Mouse (Mus musculus) testis, adult 2 months (tissue): ENCODE data around the gene Arpc5. TPM values are rescaled to one million over a fixed set of nuclear protein-coding genes. Genes with fewer than 3 reads are reported as not detected.

ENCODE experiments used
- H3K27ac ChIP-seq: fragments of 200-500 bp; 2 replicates; pipeline ENCODE4 v1.5.1; 2012; ENCODE audit warnings: low read depth, low read length; ENCODE audit not compliant: control insufficient read depth, insufficient read depth
- H3K27me3 ChIP-seq: fragments of 200-500 bp; 2 replicates; pipeline ENCODE4 v1.6.1; 2012; ENCODE audit warnings: mild to moderate bottlenecking, low read length, moderate library complexity; ENCODE audit not compliant: control insufficient read depth, insufficient read depth
- H3K36me3 ChIP-seq: fragments of 200-500 bp; 2 replicates; pipeline ENCODE4 v1.6.1; 2012; ENCODE audit warnings: mild to moderate bottlenecking, low read length; ENCODE audit not compliant: control insufficient read depth, insufficient read depth
- H3K4me1 ChIP-seq: fragments of 200-500 bp; 2 replicates; pipeline ENCODE4 v1.6.1; 2012; ENCODE audit warnings: low read length; ENCODE audit not compliant: control insufficient read depth, insufficient read depth
- H3K4me3 ChIP-seq: fragments of 200-500 bp; 2 replicates; pipeline ENCODE4 v1.5.1; 2012; ENCODE audit warnings: low read depth, mild to moderate bottlenecking, low read length, moderate library complexity, mixed read lengths; ENCODE audit not compliant: control insufficient read depth
- CTCF ChIP-seq: fragments of 200-500 bp; IDR thresholded peaks from 2 replicates; pipeline ENCODE4 v1.5.1; 2012; ENCODE audit warnings: low read depth, mild to moderate bottlenecking, inconsistent platforms, low read length, moderate library complexity; ENCODE audit not compliant: control insufficient read depth, insufficient read depth, insufficient replicate concordance
- POLR2A ChIP-seq: fragments of 200-500 bp; IDR thresholded peaks from 2 replicates; pipeline ENCODE4 v1.6.1; 2012; ENCODE audit warnings: low read depth, mild to moderate bottlenecking, inconsistent platforms, low read length, moderate library complexity; ENCODE audit not compliant: control insufficient read depth
- polyA plus RNA-seq: library from polyadenylated mRNA; depleted of rRNA; stranded (reverse); fragments of >200 nt; gene quantifications from 2 replicates; pipeline ENCODE4 v1.2.3, GENCODE M21; 2012

Arpc5 gene
- polyA plus RNA-seq, 1 experiment = 19.3 TPM

GRCm38 (mm10) chr1:152795688-152796255 lies 29.4 kb downstream of the Arpc5 start:
- no peaks in the 10 kb centered on the region for H3K4me1 ChIP-seq
- no peaks in the 10 kb centered on the region for H3K36me3 ChIP-seq
- TF ChIP-seq POLR2A (no peak), CTCF (no peak)
- no peaks in the 10 kb centered on the region for H3K27me3 ChIP-seq
- H3K27ac ChIP-seq = no peak overlapping the region
- H3K4me3 ChIP-seq = no peak overlapping the region

GRCm38 (mm10) chr1:152796683-152797263 lies 30.4 kb downstream of the Arpc5 start:
- H3K4me3 ChIP-seq = no peak overlapping the region
- no peak for TF ChIP-seq POLR2A
- TF ChIP-seq CTCF = no peak
- H3K27ac ChIP-seq = no peak overlapping the region
- no peaks in the 10 kb centered on the region for H3K36me3 ChIP-seq
- no peaks in the 10 kb centered on the region for H3K4me1 ChIP-seq
- no peaks in the 10 kb centered on the region for H3K27me3 ChIP-seq

GRCm38 (mm10) chr1:152798125-152798524 lies 31.8 kb downstream of the Arpc5 start:
- TF ChIP-seq CTCF (no peak), POLR2A (no peak)
- Histone ChIP-seq H3K27ac (no peak overlapping the region), H3K27me3 (no peaks in the 10 kb centered on the region), H3K4me3 (no peak overlapping the region), H3K36me3 (no peaks in the 10 kb centered on the region), H3K4me1 (no peaks in the 10 kb centered on the region)

- no peak for TF ChIP-seq POLR2A
- TF ChIP-seq CTCF = no peak
- H3K27me3 ChIP-seq = no peaks in the 10 kb centered on the region
- no peak within 1 kb of the TSS for H3K4me3 ChIP-seq
- no peaks in the 10 kb centered on the region for H3K4me1 ChIP-seq
- H3K36me3 ChIP-seq = no peaks in the 10 kb centered on the region
- no peak within 1 kb of the TSS for H3K27ac ChIP-seq
Measured at GRCm38 (mm10) chr1:152799897-152800296, 33.6 kb downstream of the Arpc5 start, which contains the start of gene Ncf2. Gene Ncf2 (plus strand): TSS chr1:152800194.

- H3K27me3 ChIP-seq = no peaks in the 10 kb centered on the region
- H3K27ac ChIP-seq = no peak overlapping the region
- no peaks in the 10 kb centered on the region for H3K4me1 ChIP-seq
- no peaks in the 10 kb centered on the region for H3K36me3 ChIP-seq
- TF ChIP-seq POLR2A (no peak), CTCF (no peak)
- no peak overlapping the region for H3K4me3 ChIP-seq
Measured at GRCm38 (mm10) chr1:152800633-152801176, 34.4 kb downstream of the Arpc5 start.

- H3K27me3 ChIP-seq = no peaks in the 10 kb centered on the region
Measured at GRCm38 (mm10) chr1:152804907-152805306, 38.6 kb downstream of the Arpc5 start.

GRCm38 (mm10) chr1:152807619-152808391 lies 41.5 kb downstream of the Arpc5 start:
- H3K27me3 ChIP-seq = no peaks in the 10 kb centered on the region
- H3K27ac ChIP-seq = no peak overlapping the region
- peak overlapping the region; percentile 15 for H3K4me3 ChIP-seq

More at GRCm38 (mm10) chr1:152804907-152805306, 38.6 kb downstream of the Arpc5 start:
- H3K4me3 ChIP-seq = no peak overlapping the region
- no peaks in the 10 kb centered on the region for H3K36me3 ChIP-seq
- TF ChIP-seq CTCF (no peak), POLR2A (no peak)
- no peaks in the 10 kb centered on the region for H3K4me1 ChIP-seq
- no peak overlapping the region for H3K27ac ChIP-seq

GRCm38 (mm10) chr1:152808392-152808680 lies 42.0 kb downstream of the Arpc5 start:
- no peak overlapping the region for H3K27ac ChIP-seq
- TF ChIP-seq POLR2A (no peak), CTCF (no peak)
- no peak overlapping the region for H3K4me3 ChIP-seq
- no peaks in the 10 kb centered on the region for H3K27me3 ChIP-seq
- no peaks in the 10 kb centered on the region for H3K4me1 ChIP-seq
- no peaks in the 10 kb centered on the region for H3K36me3 ChIP-seq

More at GRCm38 (mm10) chr1:152807619-152808391, 41.5 kb downstream of the Arpc5 start:
- H3K36me3 ChIP-seq = no peaks in the 10 kb centered on the region
- no peaks in the 10 kb centered on the region for H3K4me1 ChIP-seq
- no peak for TF ChIP-seq POLR2A
- TF ChIP-seq CTCF = no peak
